Mouse (Mus musculus) MEL (cell line): ENCODE data around the gene Strbp. TPM values are rescaled to one million over a fixed set of nuclear protein-coding genes. Genes with fewer than 3 reads are reported as not detected.

Experiments
- DNase-seq: peaks from one replicate; pipeline ENCODE4 v3.0.0; 2011; ENCODE audit warnings: low read depth, low spot score
- H3K27ac ChIP-seq: 2 replicates; pipeline ENCODE4 v1.5.1; 2012; ENCODE audit warnings: low read depth, mild to moderate bottlenecking, control low read depth, low read length, moderate library complexity; ENCODE audit not compliant: control insufficient read depth
- H3K27me3 ChIP-seq, 2 experiments: fragments of 150-350 bp in 1 of 2; sonication (generic) in 1 of 2; 2 replicates each; pipeline ENCODE4 v1.6.1; 2012; ENCODE audit warnings: low read length in 2 of 2, mild to moderate bottlenecking in 2 of 2, improper control_type of control experiment in 1 of 2, moderate library complexity in 1 of 2; ENCODE audit not compliant: insufficient read depth in 2 of 2, control insufficient read depth in 1 of 2
- H3K36me3 ChIP-seq, 2 experiments: 2 replicates each; pipeline ENCODE4 v1.6.1; 2012 to 2014; ENCODE audit warnings: low read length in 2 of 2, improper control_type of control experiment in 1 of 2, inconsistent platforms in 1 of 2, mild to moderate bottlenecking in 1 of 2; ENCODE audit not compliant: insufficient read depth in 2 of 2, control insufficient read depth in 1 of 2
- H3K4me1 ChIP-seq, 2 experiments: fragments of 150-350 bp in 1 of 2; sonication (generic) in 1 of 2; 2 replicates each; pipeline ENCODE4 v1.6.1; 2012; ENCODE audit warnings: low read length in 2 of 2, improper control_type of control experiment in 1 of 2, mild to moderate bottlenecking in 1 of 2; ENCODE audit not compliant: insufficient read depth in 2 of 2, control insufficient read depth in 1 of 2
- H3K4me3 ChIP-seq, 2 experiments: fragments of 150-350 bp in 1 of 2; sonication (generic) in 1 of 2; 2 replicates each; pipeline ENCODE4 v1.5.1; 2012; ENCODE audit warnings: low read depth in 2 of 2, low read length in 2 of 2, mild to moderate bottlenecking in 2 of 2, moderate library complexity in 2 of 2, control low read depth in 1 of 2, improper control_type of control experiment in 1 of 2; ENCODE audit not compliant: control insufficient read depth in 1 of 2, insufficient read depth in 1 of 2
- H3K79me2 ChIP-seq: 2 replicates; pipeline ENCODE4 v1.6.1; 2012; ENCODE audit warnings: mild to moderate bottlenecking, low read length, moderate library complexity; ENCODE audit not compliant: control insufficient read depth, poor library complexity, insufficient read depth
- H3K9ac ChIP-seq: 2 replicates; pipeline ENCODE4 v1.6.1; 2012; ENCODE audit warnings: low read depth, mild to moderate bottlenecking, control low read depth, low read length, moderate library complexity; ENCODE audit not compliant: control insufficient read depth, poor library complexity, severe bottlenecking
- H3K9me3 ChIP-seq: fragments of 150-350 bp; sonication (generic); replicated peaks from 2 replicates; pipeline ENCODE4 v1.6.1; 2012; ENCODE audit warnings: mild to moderate bottlenecking, low read length, improper control_type of control experiment, moderate library complexity; ENCODE audit not compliant: insufficient read depth
- BHLHE40 ChIP-seq: IDR thresholded peaks from 2 replicates; pipeline ENCODE4 v1.6.1; 2012; ENCODE audit warnings: low read depth, mild to moderate bottlenecking, inconsistent platforms, low read length, improper control_type of control experiment, borderline replicate concordance
- E2F4 ChIP-seq: IDR thresholded peaks from 2 replicates; pipeline ENCODE4 v1.6.1; 2011; ENCODE audit warnings: low read depth, low read length, improper control_type of control experiment, borderline replicate concordance
- EP300 ChIP-seq, 2 experiments: IDR thresholded peaks; 2 replicates each; pipeline ENCODE4 v1.6.1; 2011; ENCODE audit warnings: improper control_type of control experiment in 2 of 2, low read length in 2 of 2, low read depth in 1 of 2, mild to moderate bottlenecking in 1 of 2
- ETS1 ChIP-seq: IDR thresholded peaks from 2 replicates; pipeline ENCODE4 v1.6.1; 2012; ENCODE audit warnings: low read depth, mild to moderate bottlenecking, inconsistent platforms, low read length, improper control_type of control experiment, moderate library complexity
- GATA1 ChIP-seq: IDR thresholded peaks from 2 replicates; pipeline ENCODE4 v1.6.1; 2011; ENCODE audit warnings: low read depth, low read length, improper control_type of control experiment
- HCFC1 ChIP-seq: IDR thresholded peaks from 2 replicates; pipeline ENCODE4 v1.6.1; 2012; ENCODE audit warnings: low read depth, mild to moderate bottlenecking, inconsistent platforms, low read length, improper control_type of control experiment, moderate library complexity
- MAFK ChIP-seq: IDR thresholded peaks from 2 replicates; pipeline ENCODE4 v1.6.1; 2011; ENCODE audit warnings: low read depth, mild to moderate bottlenecking, low read length, improper control_type of control experiment, borderline replicate concordance
- MYC ChIP-seq: IDR thresholded peaks from 2 replicates; pipeline ENCODE4 v1.6.1; 2011; ENCODE audit warnings: low read depth, mild to moderate bottlenecking, low read length, improper control_type of control experiment, moderate library complexity
- NRF1 ChIP-seq: IDR thresholded peaks from 2 replicates; pipeline ENCODE4 v1.6.1; 2014; ENCODE audit warnings: low read depth, mild to moderate bottlenecking, inconsistent platforms, low read length, improper control_type of control experiment, moderate library complexity; ENCODE audit not compliant: poor library complexity, insufficient read depth, severe bottlenecking
- POLR2A ChIP-seq, 2 experiments: IDR thresholded peaks; 2 replicates each; pipeline ENCODE4 v1.6.1; 2011 to 2012; ENCODE audit warnings: low read length in 2 of 2, mild to moderate bottlenecking in 2 of 2, control low read depth in 1 of 2, improper control_type of control experiment in 1 of 2, low read depth in 1 of 2, moderate library complexity in 1 of 2; ENCODE audit not compliant: control insufficient read depth in 1 of 2, insufficient read depth in 1 of 2, poor library complexity in 1 of 2
- POLR2AphosphoS5 ChIP-seq: IDR thresholded peaks from 2 replicates; pipeline ENCODE4 v1.6.1; 2012; ENCODE audit warnings: low read depth, borderline replicate concordance, mild to moderate bottlenecking, inconsistent platforms, low read length, moderate library complexity, mixed read lengths
- RAD21 ChIP-seq: IDR thresholded peaks from 2 replicates; pipeline ENCODE4 v1.6.1; 2011; ENCODE audit warnings: mild to moderate bottlenecking, low read depth, low read length, improper control_type of control experiment
- TBP ChIP-seq: IDR thresholded peaks from 2 replicates; pipeline ENCODE4 v1.8.0; 2011; ENCODE audit warnings: low read depth, low read length, improper control_type of control experiment
- TCF12 ChIP-seq: IDR thresholded peaks from 2 replicates; pipeline ENCODE4 v1.6.1; 2014; ENCODE audit warnings: low read depth, mild to moderate bottlenecking, inconsistent platforms, low read length, improper control_type of control experiment, moderate library complexity
- USF1 ChIP-seq: IDR thresholded peaks from 2 replicates; pipeline ENCODE4 v1.6.1; 2014; ENCODE audit warnings: low read depth, mild to moderate bottlenecking, inconsistent platforms, low read length, improper control_type of control experiment, moderate library complexity
- ZNF384 ChIP-seq: IDR thresholded peaks from 2 replicates; pipeline ENCODE4 v1.6.1; 2012; ENCODE audit warnings: low read depth, mild to moderate bottlenecking, inconsistent platforms, low read length, improper control_type of control experiment
- polyA plus RNA-seq, 2 experiments: library from polyadenylated mRNA; stranded (reverse) in 1 of 2; unstranded in 1 of 2; fragments of >175 nt in 1 of 2; fragments of >200 nt in 1 of 2; gene quantifications; 2 replicates each; pipeline versions ENCODE4 v1.2.1 to v1.2.4; 2012; ENCODE audit warnings: low replicate concordance in 2 of 2, low read depth in 1 of 2; ENCODE audit not compliant: insufficient read length in 2 of 2, insufficient read depth in 1 of 2, missing spikeins in 1 of 2
- total RNA-seq: library from RNA; depleted of rRNA; stranded (reverse); fragments of 300-350 nt; gene quantifications from 2 replicates; pipeline ENCODE4 v1.2.3, GENCODE M21; 2012

Gene Strbp
- total and polyA plus RNA-seq, 3 experiments, result 30.6 to 123 (median 59.8) TPM

- TF ChIP-seq HCFC1 (no peak), TCF12 (no peak), MYC (peak; percentile 81)
- TF ChIP-seq, all 39 proteins: peak for 10
Observed at GRCm38 (mm10) chr2:37529397-37529796, 174.3 kb downstream of the Strbp start (continued).

- no peaks in the 10 kb centered on the region for H3K79me2 ChIP-seq
- H3K4me3 ChIP-seq, result no peak overlapping the region
- H3K27ac ChIP-seq, result no peak overlapping the region
- DNase-seq, result no peak
- H3K36me3 ChIP-seq, result peaks cover 0 to 41% of the 10 kb centered on the region in 2 experiments; a peak in 3 of 4 replicates
- no peak overlapping the region for H3K9ac ChIP-seq
- no peaks in the 10 kb centered on the region for H3K9me3 ChIP-seq
- peaks cover 6 to 23% of the 10 kb centered on the region in 2 experiments for H3K4me1 ChIP-seq
- no peak for TF ChIP-seq POLR2AphosphoS5
- TF ChIP-seq ETS1, result no peak
- TF ChIP-seq GATA1, result no peak
- no peaks in the 10 kb centered on the region for H3K27me3 ChIP-seq
Observed at GRCm38 (mm10) chr2:37527587-37527986, 176.1 kb downstream of the Strbp start.

- H3K9me3 ChIP-seq, result no peaks in the 10 kb centered on the region
- H3K4me3 ChIP-seq, result no peak overlapping the region
- H3K4me1 ChIP-seq, result no peaks in the 10 kb centered on the region; a peak in 1 of 4 replicates
- H3K9ac ChIP-seq, result no peak overlapping the region
- H3K27me3 ChIP-seq, result no peaks in the 10 kb centered on the region
- H3K36me3 ChIP-seq, result no peaks in the 10 kb centered on the region
- no peak for DNase-seq
- no peaks in the 10 kb centered on the region for H3K79me2 ChIP-seq
- no peak for TF ChIP-seq MYC
- TF ChIP-seq RAD21, result no peak
- TF ChIP-seq POLR2A (IDR thresholded peaks at IDR 0.05; ENCODE audit: control insufficient read depth in 1 of 2, insufficient read depth in 1 of 2, low read depth in 1 of 2, low read length in 2 of 2, poor library complexity in 1 of 2), result no peak
- TF ChIP-seq EP300 (IDR thresholded peaks at IDR 0.05; ENCODE audit: low read depth in 1 of 2, low read length in 2 of 2), result no peak
- TF ChIP-seq USF1, result no peak
- TF ChIP-seq TBP, result no peak
- no peak for TF ChIP-seq NRF1
- no peak for TF ChIP-seq ZNF384
- TF ChIP-seq MAFK, result no peak
- no peak for TF ChIP-seq BHLHE40
- no peak for TF ChIP-seq E2F4
- H3K27ac ChIP-seq, result no peak overlapping the region
Observed at GRCm38 (mm10) chr2:37519286-37519640, 184.4 kb downstream of the Strbp start.
